ENCODE assay signal across 30 mouse cellular contexts in the genomic region with DNA sequence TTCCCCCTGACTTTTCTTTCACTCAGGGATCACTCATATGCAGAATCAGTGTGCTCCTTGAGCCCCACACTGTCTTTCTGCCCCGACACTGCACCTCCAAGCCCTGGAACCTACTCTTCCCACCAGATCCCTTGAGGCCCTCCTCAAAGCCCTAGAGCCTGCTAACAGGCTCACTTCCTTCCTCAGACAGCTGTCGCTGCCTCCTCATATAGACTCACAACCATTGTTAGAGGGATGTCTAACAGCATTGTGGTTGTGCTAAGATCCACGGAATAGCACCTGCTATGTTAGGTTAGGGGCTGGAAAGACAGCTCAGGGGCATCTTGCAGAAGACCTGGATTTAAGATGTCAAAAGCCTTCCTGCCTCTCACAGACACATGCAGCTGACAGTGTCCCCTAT. TPM values are rescaled to one million over a fixed set of nuclear protein-coding genes. Genes with fewer than 3 reads are reported as not detected.
"Had no signal": no experiment of that assay in that cellular context is flagged by ENCODE, and none has a peak within 500 bp of the region (broad histone marks: within the 10 kb centered on the region; RNA-seq: fewer than 3 reads in every experiment).

No protein-coding gene starts in this region.

- H3K9me3 ChIP-seq: hindbrain, embryonic 10.5 days; hindbrain, embryonic 12.5 days; intestine, embryonic 15.5 days; limb, embryonic 10.5 days; limb, embryonic 12.5 days had no signal

- H3K4me3 ChIP-seq: gastrocnemius, adult 2 months; heart, adult 2 months; hindbrain, embryonic 10.5 days; hindbrain, embryonic 12.5 days; intestine, embryonic 15.5 days; layer of hippocampus, adult 2 months; left cerebral cortex, adult 2 months; limb, embryonic 10.5 days; limb, embryonic 12.5 days had no signal

- H3K9ac ChIP-seq: hindbrain, embryonic 12.5 days; hindbrain, embryonic 14.5 days; intestine, embryonic 15.5 days; limb, embryonic 12.5 days had no signal

- ATAC-seq: forebrain, embryonic 16.5 days; hindbrain, embryonic 16.5 days; inflammation-experienced regulatory T-cells, adult 6 months; intestine, embryonic 15.5 days; intestine, postnatal 0 days had no signal

- DNase-seq: gastrocnemius, adult 2 months; gastrocnemius, postnatal 10 days; gastrocnemius, postnatal 25 days; heart, adult 2 months; heart, postnatal 10 days; heart, postnatal 4 days; kidney, adult 18-20 months; kidney, adult 8-10 months; kidney, postnatal 10 days; kidney, postnatal 25 days; kidney, postnatal 4 days had no signal

- H3K27me3 ChIP-seq: intestine, embryonic 15.5 days; limb, embryonic 12.5 days had no signal

- H3K4me1 ChIP-seq: intestine, embryonic 15.5 days; limb, embryonic 12.5 days had no signal

- H3K4me2 ChIP-seq: heart, embryonic 11.5 days; hindbrain, embryonic 12.5 days; hindbrain, embryonic 14.5 days; intestine, embryonic 15.5 days; limb, embryonic 12.5 days had no signal

- H3K27ac ChIP-seq: gastrocnemius, adult 2 months; heart, adult 2 months; hindbrain, embryonic 10.5 days; hindbrain, embryonic 12.5 days; hindbrain, embryonic 14.5 days; intestine, embryonic 15.5 days; left cerebral cortex, adult 2 months; limb, embryonic 10.5 days; limb, embryonic 12.5 days had no signal

- H3K36me3 ChIP-seq: hindbrain, embryonic 10.5 days; hindbrain, embryonic 12.5 days; intestine, embryonic 15.5 days; limb, embryonic 10.5 days; limb, embryonic 12.5 days had no signal

RNA-seq across cellular contexts. Expression of gene Erv3, which starts 37.1 kb away (rescaled TPM):
- total RNA-seq: gastrocnemius, adult 2 months; gastrocnemius, postnatal 10 days; gastrocnemius, postnatal 25 days; granulocyte monocyte progenitor cell, adult 5-6 weeks; heart, adult 2 months; heart, postnatal 10 days; heart, postnatal 25 days; heart, postnatal 4 days had no signal
- polyA plus RNA-seq: forebrain, embryonic 16.5 days; heart, adult 2 months; heart, embryonic 11.5 days; heart, embryonic 14.5 days; heart, embryonic 16.5 days; hindbrain, embryonic 12.5 days; hindbrain, embryonic 16.5 days; inflammation-experienced regulatory T-cells, adult 6 months; intestine, embryonic 15.5 days; intestine, postnatal 0 days; kidney, embryonic 14.5 days; kidney, embryonic 16.5 days; limb, embryonic 10.5 days; limb, embryonic 12.5 days had no signal
